Mouse (Mus musculus) kidney, postnatal 25 days (tissue): Measurements from ENCODE around the gene Tmem165.

Experiments
- DNase-seq, 2 experiments: peaks; one replicate each; pipeline ENCODE4 v3.0.0; 2021; ENCODE audit warnings: mixed read lengths in 2 of 2

Tmem165 gene

GRCm38 (mm10) chr5:76175051-76175450, 8.6 kb upstream of the Tmem165 start:
- no peak for DNase-seq

GRCm38 (mm10) chr5:76176411-76176810, 7.3 kb upstream of the Tmem165 start:
- peak in 1 of 2 experiments; percentile 21 for DNase-seq

- no peak for DNase-seq
Observed at GRCm38 (mm10) chr5:76176841-76177240, 6.8 kb upstream of the Tmem165 start.

- no peak for DNase-seq
Observed at GRCm38 (mm10) chr5:76177664-76178063, 6.0 kb upstream of the Tmem165 start.

- DNase-seq, result no peak
Observed at GRCm38 (mm10) chr5:76179171-76179570, 4.5 kb upstream of the Tmem165 start.

GRCm38 (mm10) chr5:76179791-76180190, 3.9 kb upstream of the Tmem165 start:
- no peak for DNase-seq

- no peak for DNase-seq
Observed at GRCm38 (mm10) chr5:76182326-76182725, 1.4 kb upstream of the Tmem165 start.

GRCm38 (mm10) chr5:76183043-76183749, 484 bp upstream of the Tmem165 start:
- no peak for DNase-seq

GRCm38 (mm10) chr5:76184286-76185080, 803 bp downstream of the Tmem165 start:
- DNase-seq, result peak; percentile 69 to 84

- no peak for DNase-seq
Observed at GRCm38 (mm10) chr5:76187885-76188284, 4.2 kb downstream of the Tmem165 start.

- DNase-seq, result no peak
Observed at GRCm38 (mm10) chr5:76190609-76191008, 6.9 kb downstream of the Tmem165 start.

GRCm38 (mm10) chr5:76193075-76193474, 9.4 kb downstream of the Tmem165 start:
- DNase-seq, result no peak

GRCm38 (mm10) chr5:76194377-76194945, 10.8 kb downstream of the Tmem165 start:
- DNase-seq, result no peak

GRCm38 (mm10) chr5:76199346-76199745, 15.7 kb downstream of the Tmem165 start:
- DNase-seq, result no peak

- DNase-seq, result no peak
Observed at GRCm38 (mm10) chr5:76203171-76203570, 19.5 kb downstream of the Tmem165 start.

GRCm38 (mm10) chr5:76205886-76206285, 22.2 kb downstream of the Tmem165 start:
- no peak for DNase-seq

- DNase-seq, result no peak
Observed at GRCm38 (mm10) chr5:76208066-76208465, 24.4 kb downstream of the Tmem165 start.

GRCm38 (mm10) chr5:76216691-76217090, 33.0 kb downstream of the Tmem165 start:
- DNase-seq, result no peak

- no peak for DNase-seq
Observed at GRCm38 (mm10) chr5:76231171-76231855, 47.6 kb downstream of the Tmem165 start.

- no peak for DNase-seq
Observed at GRCm38 (mm10) chr5:76243274-76243673, 59.6 kb downstream of the Tmem165 start.

- no peak for DNase-seq
Observed at GRCm38 (mm10) chr5:76243929-76244328, 60.2 kb downstream of the Tmem165 start.

GRCm38 (mm10) chr5:76244430-76244829, 60.8 kb downstream of the Tmem165 start:
- no peak for DNase-seq

- DNase-seq, result no peak
Observed at GRCm38 (mm10) chr5:76245419-76245818, 61.7 kb downstream of the Tmem165 start.
